Mouse (Mus musculus) brain, embryonic 14.5 days (tissue): Measurements from ENCODE around the gene Gsta3.

ENCODE experiments used
- CTCF ChIP-seq: fragments of 200-500 bp; IDR thresholded peaks from 2 replicates; pipeline ENCODE4 v1.5.1; 2012; ENCODE audit warnings: inconsistent platforms, mild to moderate bottlenecking, moderate library complexity, borderline replicate concordance; ENCODE audit not compliant: insufficient read depth, insufficient read length; ENCODE audit errors: extremely low read depth
- POLR2A ChIP-seq: fragments of 200-500 bp; IDR thresholded peaks from 2 replicates; pipeline ENCODE4 v1.6.1; 2012; ENCODE audit warnings: mild to moderate bottlenecking, inconsistent platforms, borderline replicate concordance; ENCODE audit not compliant: poor library complexity, insufficient read depth, insufficient read length, severe bottlenecking; ENCODE audit errors: extremely low read depth

- TF ChIP-seq POLR2A (no peak), CTCF (no peak)
Observed at GRCm38 (mm10) chr1:21314336-21314735, 73.9 kb downstream of the Gsta3 start.
